Mouse (Mus musculus): ENCODE data around the gene Abcb9. TPM values are rescaled to one million over a fixed set of nuclear protein-coding genes. Genes with fewer than 3 reads are reported as not detected.

Abcb9 gene
- polyA plus RNA-seq, 1 experiment = 1.4 TPM

- no peak for TF ChIP-seq GATA1 (IDR thresholded peaks at IDR 0.05; ENCODE audit: low read length)
These were observed 64.3 kb downstream of the Abcb9 start for GRCm38 (mm10) chr5:124031068-124031955.

GRCm38 (mm10) chr5:124030386-124031067 lies 65.1 kb downstream of the Abcb9 start:
- no peak for TF ChIP-seq GATA1 (IDR thresholded peaks at IDR 0.05; ENCODE audit: low read length)

DNA sequence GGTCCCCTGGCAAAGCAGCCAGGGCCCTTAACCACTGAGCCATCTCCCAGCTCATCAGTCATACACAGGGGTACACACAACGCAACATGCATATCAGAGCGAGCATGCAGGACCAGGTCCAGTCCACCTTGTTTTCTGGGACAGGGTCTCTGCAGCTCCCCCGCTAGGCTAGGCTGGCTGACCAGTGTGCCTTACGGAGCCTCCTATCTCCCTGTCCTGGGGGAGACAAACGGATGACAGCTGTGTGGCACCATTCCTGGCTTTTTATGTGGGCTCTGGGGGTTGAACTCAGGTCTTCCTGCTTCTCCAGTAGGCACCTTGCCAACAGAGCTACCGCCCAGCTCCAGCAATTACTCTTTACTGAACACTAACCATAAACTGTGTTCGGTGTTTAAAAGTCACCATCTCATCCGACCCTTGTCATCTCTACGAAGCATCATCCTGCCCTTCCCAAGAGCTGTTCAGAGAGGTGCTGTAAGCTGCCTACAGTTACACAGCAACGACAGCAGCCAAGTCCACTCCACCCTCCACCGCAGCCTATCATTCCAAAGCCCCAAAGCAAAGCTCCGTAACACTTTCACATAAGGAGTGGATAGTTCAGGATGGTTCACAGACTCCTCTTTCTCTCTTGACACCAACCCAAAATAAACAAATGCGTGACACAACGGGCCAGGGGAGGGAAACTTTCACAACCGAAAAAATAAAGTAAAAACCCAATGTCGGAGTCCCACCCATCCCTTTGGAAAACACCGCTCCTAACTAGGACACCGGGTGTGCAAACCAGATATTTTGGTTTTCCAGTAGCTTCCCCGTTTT lies 66.2 kb downstream of the Abcb9 start:
- no peak for TF ChIP-seq GATA1 (IDR thresholded peaks at IDR 0.05; ENCODE audit: low read length)

DNA sequence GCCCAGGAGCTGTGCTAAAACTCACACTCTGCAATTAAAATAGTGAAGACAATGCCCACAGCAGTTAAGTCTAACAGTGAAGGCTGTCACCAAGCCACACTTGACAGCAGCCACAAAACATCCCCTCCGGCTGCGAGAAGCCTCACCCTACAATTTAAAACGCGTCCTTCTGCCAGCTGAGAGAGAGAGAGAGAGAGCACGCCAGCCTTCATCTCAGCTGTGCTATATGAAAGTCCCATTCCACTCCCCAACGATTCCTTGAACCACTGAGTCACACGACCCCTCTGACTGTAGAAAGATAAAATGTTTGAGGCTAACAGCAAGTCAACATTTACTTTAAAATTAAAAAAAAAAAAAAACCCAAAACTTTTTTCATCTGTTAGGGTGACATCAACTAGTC lies 66.9 kb downstream of the Abcb9 start:
- TF ChIP-seq GATA1 (IDR thresholded peaks at IDR 0.05; ENCODE audit: low read length) = no peak

DNA sequence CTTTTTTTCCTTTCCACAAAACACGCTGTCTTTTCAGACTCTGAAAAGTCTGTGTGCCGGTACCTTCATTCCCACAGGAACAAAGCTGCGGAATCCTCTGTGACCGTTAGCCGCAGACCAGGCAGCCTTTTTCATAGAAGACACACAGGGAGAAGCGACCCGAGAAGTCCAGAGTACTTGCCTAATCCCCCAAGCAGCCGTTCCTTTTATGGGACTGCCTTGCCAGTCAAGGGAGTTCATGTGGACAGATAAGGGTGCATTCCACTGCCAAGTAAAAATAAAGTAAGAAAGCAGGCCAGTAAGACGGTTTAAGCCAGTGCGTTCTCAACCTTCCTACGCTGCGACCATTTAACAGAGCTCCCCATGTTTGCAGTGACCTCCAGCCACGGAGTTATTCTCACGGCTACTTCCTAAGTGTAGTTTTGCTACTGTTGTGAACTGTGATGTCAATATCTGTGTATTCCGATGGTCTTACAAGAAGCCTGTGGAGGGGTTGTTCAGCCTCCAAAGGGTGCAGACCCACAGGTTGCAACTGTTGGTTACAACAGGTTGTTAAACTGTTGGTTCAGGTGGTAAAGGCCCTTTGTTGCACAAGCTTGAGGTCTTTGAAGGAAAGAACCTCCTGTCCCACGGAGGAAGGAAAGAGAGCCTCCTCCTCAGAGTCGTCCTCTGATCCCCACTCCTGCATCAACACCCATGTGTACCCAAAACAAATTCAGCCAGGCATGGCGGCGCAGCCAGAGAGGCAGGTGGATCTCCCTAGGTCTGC lies 67.7 kb downstream of the Abcb9 start:
- TF ChIP-seq GATA1 (IDR thresholded peaks at IDR 0.05; ENCODE audit: low read length) = no peak

DNA sequence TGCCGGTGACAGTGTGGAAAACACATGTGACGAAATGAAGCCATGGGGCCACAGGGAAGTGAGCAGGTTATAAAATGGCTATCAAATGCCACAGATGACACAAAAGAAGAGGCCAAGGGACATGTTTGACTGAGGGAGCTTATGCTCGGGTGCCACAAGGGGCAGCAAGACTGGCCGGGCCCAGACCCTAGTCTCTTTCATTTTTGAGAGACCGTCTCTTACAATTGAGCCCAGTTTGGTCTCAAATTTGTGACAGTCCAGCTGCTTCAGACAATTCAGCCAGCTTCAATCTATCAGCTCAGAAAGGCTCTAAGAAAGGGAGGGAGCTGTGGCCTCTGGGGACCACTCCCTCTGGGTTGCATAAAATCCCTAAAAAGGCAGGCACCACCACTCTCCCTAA lies 69.0 kb downstream of the Abcb9 start:
- TF ChIP-seq GATA1 (IDR thresholded peaks at IDR 0.05; ENCODE audit: low read length) = no peak

- TF ChIP-seq GATA1 (IDR thresholded peaks at IDR 0.05; ENCODE audit: low read length) = no peak
These were observed 69.8 kb downstream of the Abcb9 start for GRCm38 (mm10) chr5:124025587-124026441.

- no peak for TF ChIP-seq GATA1 (IDR thresholded peaks at IDR 0.05; ENCODE audit: low read length)
These were observed 70.5 kb downstream of the Abcb9 start for GRCm38 (mm10) chr5:124025146-124025545.

- TF ChIP-seq GATA1 (IDR thresholded peaks at IDR 0.05; ENCODE audit: low read length) = no peak
These were observed 70.9 kb downstream of the Abcb9 start for GRCm38 (mm10) chr5:124024677-124025076.

- no peak for TF ChIP-seq GATA1 (IDR thresholded peaks at IDR 0.05; ENCODE audit: low read length)
These were observed 73.2 kb downstream of the Abcb9 start for GRCm38 (mm10) chr5:124022365-124022764.

- TF ChIP-seq GATA1 (IDR thresholded peaks at IDR 0.05; ENCODE audit: low read length) = no peak
These were observed 73.9 kb downstream of the Abcb9 start for GRCm38 (mm10) chr5:124021701-124022100.

DNA sequence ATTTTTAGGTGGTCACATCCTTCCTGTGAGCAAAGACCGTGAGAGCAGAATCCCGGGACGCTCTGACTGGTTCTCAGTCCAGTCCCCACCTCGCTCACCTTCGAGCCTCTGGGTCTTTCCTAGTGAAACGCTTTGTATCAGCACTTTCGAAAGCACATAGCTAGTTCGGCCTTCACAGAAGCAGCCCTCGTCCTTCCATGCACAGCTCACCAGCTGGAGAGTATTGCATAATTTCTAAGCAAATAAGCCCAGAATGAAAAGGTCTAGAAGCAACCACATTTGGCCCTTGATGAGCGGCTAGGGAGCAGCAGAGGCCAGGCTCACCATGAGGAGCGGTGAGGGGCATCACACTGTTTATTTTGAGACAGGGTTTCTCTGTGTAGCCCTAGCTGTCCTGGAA lies 74.5 kb downstream of the Abcb9 start:
- no peak for TF ChIP-seq GATA1 (IDR thresholded peaks at IDR 0.05; ENCODE audit: low read length)

GRCm38 (mm10) chr5:124019348-124020216 lies 76.0 kb downstream of the Abcb9 start:
- TF ChIP-seq GATA1 (IDR thresholded peaks at IDR 0.05; ENCODE audit: low read length) = no peak

Measured in G1E-ER4 (cell line).